Mouse (Mus musculus): ENCODE results near the gene Prpf40a. TPM values are rescaled to one million over a fixed set of nuclear protein-coding genes. Genes with fewer than 3 reads are reported as not detected.

Gene Prpf40a
- polyA plus RNA-seq, 1 experiment from 2014 or later: 213 TPM

DNA sequence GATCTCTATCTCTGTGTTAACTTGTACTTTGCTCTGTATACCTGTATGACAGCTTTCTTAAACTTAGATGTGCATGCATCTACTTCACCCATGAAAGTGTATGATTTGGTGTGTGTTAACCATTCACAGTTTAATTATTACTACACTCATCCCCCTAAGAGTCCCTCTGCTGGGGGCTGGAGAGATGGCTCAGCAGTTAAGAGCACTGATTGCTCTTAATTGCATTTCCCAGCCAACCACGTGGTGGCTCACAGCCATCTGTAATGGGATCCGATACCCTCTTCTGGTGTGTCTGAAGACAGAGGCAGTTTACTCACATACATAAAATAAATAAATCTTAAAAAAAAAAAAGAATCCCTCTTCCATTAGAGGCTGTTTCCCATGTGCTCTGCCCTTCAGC, 91.0 kb downstream of the Prpf40a start:
- Histone ChIP-seq H3K27ac (replicated peaks; ENCODE audit: low read depth, low read length) (no peak overlapping the region), H3K4me3 (ENCODE audit: low read depth, low read length) (no peak overlapping the region), H3K36me3 (ENCODE audit: control insufficient read depth, insufficient read depth, low read length) (no peaks in the 10 kb centered on the region), H3K9me3 (ENCODE audit: control insufficient read depth, low read length) (no peaks in the 10 kb centered on the region), H3K4me2 (ENCODE audit: low read depth, severe bottlenecking) (no peak overlapping the region), H3K9ac (ENCODE audit: low read length) (no peak overlapping the region), H3K27me3 (ENCODE audit: control insufficient read depth, insufficient read depth, low read length) (no peaks in the 10 kb centered on the region), H3K4me1 (ENCODE audit: control insufficient read depth, insufficient read depth, low read length) (no peaks in the 10 kb centered on the region)
- 23% methylated on average over 2 of the region's 2 CpGs for WGBS
- ATAC-seq (ENCODE audit: insufficient number of reproducible peaks, low FRiP score, low TSS enrichment, low read depth) (no peak), DNase-seq (ENCODE audit: low spot score) (no peak)

DNA sequence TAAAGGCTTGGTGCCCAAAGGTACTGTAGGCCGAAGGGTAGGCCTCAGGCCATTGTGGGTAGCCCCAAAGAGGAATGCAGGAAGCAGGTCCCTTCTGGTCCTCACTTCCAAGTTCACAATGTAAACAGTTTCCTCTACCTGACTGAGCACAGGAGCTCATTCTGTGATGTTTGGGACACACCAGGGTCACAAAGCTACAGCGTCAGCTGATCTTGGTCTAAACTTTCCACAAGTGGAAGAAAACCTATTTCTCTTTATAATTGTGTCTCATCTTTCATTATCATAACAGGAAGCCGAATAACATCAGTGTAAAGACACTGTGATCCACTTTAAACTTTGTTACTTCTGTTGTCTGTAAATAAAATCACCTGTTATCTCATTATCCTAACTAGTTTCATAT, 95.6 kb downstream of the Prpf40a start:
- Histone ChIP-seq H3K27ac (replicated peaks; ENCODE audit: low read depth, low read length) (no peak overlapping the region), H3K4me2 (ENCODE audit: low read depth, severe bottlenecking) (no peak overlapping the region), H3K27me3 (ENCODE audit: control insufficient read depth, insufficient read depth, low read length) (no peaks in the 10 kb centered on the region), H3K4me3 (ENCODE audit: low read depth, low read length) (no peak overlapping the region), H3K9me3 (ENCODE audit: control insufficient read depth, low read length) (no peaks in the 10 kb centered on the region), H3K9ac (ENCODE audit: low read length) (no peak overlapping the region), H3K4me1 (ENCODE audit: control insufficient read depth, insufficient read depth, low read length) (no peaks in the 10 kb centered on the region), H3K36me3 (ENCODE audit: control insufficient read depth, insufficient read depth, low read length) (no peaks in the 10 kb centered on the region)
- ATAC-seq (ENCODE audit: insufficient number of reproducible peaks, low FRiP score, low TSS enrichment, low read depth): no peak
- 93% methylated on average over 3 of the region's 3 CpGs for WGBS
- no peak for DNase-seq (ENCODE audit: low spot score)

DNA sequence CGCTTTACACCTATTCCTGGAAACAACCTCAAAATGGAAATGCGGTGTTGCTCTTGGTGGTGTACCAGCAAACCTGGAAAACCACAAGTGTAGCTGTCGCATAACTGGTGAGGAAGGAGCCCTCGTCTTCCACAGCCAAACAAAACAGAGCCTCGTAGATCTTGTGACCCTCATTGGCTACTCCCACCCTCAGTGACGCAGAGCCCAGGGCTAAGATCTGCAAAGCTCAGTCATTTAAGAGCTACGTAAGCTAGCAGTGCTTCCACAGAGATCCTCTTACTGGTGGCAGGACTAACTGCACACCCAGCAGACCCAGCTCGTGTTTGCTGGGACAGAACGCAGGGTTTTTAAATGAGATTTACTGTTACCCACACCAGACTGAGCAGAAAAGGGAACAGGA, 96.1 kb downstream of the Prpf40a start:
- Histone ChIP-seq H3K27me3 (ENCODE audit: control insufficient read depth, insufficient read depth, low read length) (no peaks in the 10 kb centered on the region), H3K4me2 (ENCODE audit: low read depth, severe bottlenecking) (no peak overlapping the region), H3K4me1 (ENCODE audit: control insufficient read depth, insufficient read depth, low read length) (no peaks in the 10 kb centered on the region), H3K4me3 (ENCODE audit: low read depth, low read length) (no peak overlapping the region), H3K9me3 (ENCODE audit: control insufficient read depth, low read length) (no peaks in the 10 kb centered on the region), H3K36me3 (ENCODE audit: control insufficient read depth, insufficient read depth, low read length) (no peaks in the 10 kb centered on the region), H3K27ac (replicated peaks; ENCODE audit: low read depth, low read length) (no peak overlapping the region), H3K9ac (ENCODE audit: low read length) (no peak overlapping the region)
- ATAC-seq (ENCODE audit: insufficient number of reproducible peaks, low FRiP score, low TSS enrichment, low read depth): no peak
- 90% methylated on average over 9 of the region's 9 CpGs for WGBS
- DNase-seq (ENCODE audit: low spot score): no peak

DNA sequence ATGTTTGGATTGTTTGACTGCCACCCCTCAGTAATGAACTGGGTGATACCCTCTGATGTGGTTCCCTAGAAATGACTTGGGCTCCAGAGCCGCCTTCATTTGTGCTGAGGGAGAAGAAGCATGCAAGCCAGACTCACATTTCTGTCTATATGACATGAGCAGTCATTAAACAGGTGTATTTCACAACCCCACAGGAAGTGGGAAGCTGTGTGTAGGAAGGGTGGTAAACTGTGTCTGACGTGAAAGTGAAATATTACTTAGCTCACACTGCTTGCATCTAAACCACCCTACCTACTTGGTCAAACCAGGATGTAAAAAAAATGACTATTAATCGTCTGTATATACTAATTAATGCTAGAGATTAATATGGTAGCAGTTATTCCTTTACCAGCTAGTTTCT, 102.3 kb downstream of the Prpf40a start:
- no peak for ATAC-seq (ENCODE audit: insufficient number of reproducible peaks, low FRiP score, low TSS enrichment, low read depth)
- Histone ChIP-seq H3K36me3 (ENCODE audit: control insufficient read depth, insufficient read depth, low read length) (no peaks in the 10 kb centered on the region), H3K9ac (ENCODE audit: low read length) (no peak overlapping the region), H3K4me3 (ENCODE audit: low read depth, low read length) (no peak overlapping the region), H3K27ac (replicated peaks; ENCODE audit: low read depth, low read length) (no peak overlapping the region), H3K4me1 (ENCODE audit: control insufficient read depth, insufficient read depth, low read length) (no peaks in the 10 kb centered on the region), H3K4me2 (ENCODE audit: low read depth, severe bottlenecking) (no peak overlapping the region), H3K27me3 (ENCODE audit: control insufficient read depth, insufficient read depth, low read length) (no peaks in the 10 kb centered on the region), H3K9me3 (ENCODE audit: control insufficient read depth, low read length) (no peaks in the 10 kb centered on the region)
- DNase-seq (ENCODE audit: low spot score): no peak
- WGBS: 89% methylated on average over 3 of the region's 3 CpGs

DNA sequence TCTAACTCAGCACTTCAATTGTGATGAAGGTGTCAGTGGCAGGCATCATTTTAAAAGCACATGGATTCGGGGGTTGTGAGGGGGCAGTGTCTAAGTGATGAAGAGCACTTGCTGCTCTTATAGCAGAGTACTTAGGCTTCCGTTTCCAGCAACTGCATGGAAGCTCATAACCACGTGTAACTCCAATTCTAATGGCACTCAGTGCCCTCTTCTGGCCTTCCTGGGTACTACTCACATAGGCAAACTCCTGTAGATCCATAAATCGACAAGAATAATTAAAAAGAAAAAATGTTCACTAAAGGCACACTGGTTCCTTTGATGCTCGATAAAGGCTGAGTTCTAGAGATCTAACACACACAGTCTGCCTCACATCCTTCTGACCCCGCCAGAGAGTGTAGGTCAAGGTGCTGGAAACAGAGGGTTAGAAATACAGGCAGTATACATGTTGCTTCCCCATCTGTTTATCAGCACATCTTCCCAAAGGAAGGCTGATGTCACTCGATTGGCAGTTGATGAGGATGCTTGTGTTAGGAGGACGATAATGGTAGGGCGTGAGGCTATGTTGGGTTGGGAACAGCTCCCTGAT, 105.4 kb downstream of the Prpf40a start:
- Histone ChIP-seq H3K9me3 (ENCODE audit: control insufficient read depth, low read length) (no peaks in the 10 kb centered on the region), H3K4me2 (ENCODE audit: low read depth, severe bottlenecking) (no peak overlapping the region), H3K27ac (replicated peaks; ENCODE audit: low read depth, low read length) (no peak overlapping the region), H3K4me1 (ENCODE audit: control insufficient read depth, insufficient read depth, low read length) (no peaks in the 10 kb centered on the region), H3K9ac (ENCODE audit: low read length) (no peak overlapping the region), H3K4me3 (ENCODE audit: low read depth, low read length) (no peak overlapping the region), H3K27me3 (ENCODE audit: control insufficient read depth, insufficient read depth, low read length) (no peaks in the 10 kb centered on the region), H3K36me3 (ENCODE audit: control insufficient read depth, insufficient read depth, low read length) (no peaks in the 10 kb centered on the region)
- DNase-seq (ENCODE audit: low spot score): peak; percentile 63
- WGBS: 49% methylated on average over 9 of the region's 9 CpGs
- no peak for ATAC-seq (ENCODE audit: insufficient number of reproducible peaks, low FRiP score, low TSS enrichment, low read depth)

Other genes starting within 250 kb of the Prpf40a start
- gene Arl6ip6, start 442 bp upstream of the Prpf40a start, polyA plus RNA-seq (2014; fragmentation: Nextera tagmentation; extraction: Ambion mirVana): 60.6 and 64.3 TPM in 2 replicates

Data from limb, embryonic 11.5 days (tissue).